Mouse (Mus musculus) forebrain, embryonic 14.5 days (tissue): ENCODE measurements around the gene Obp1a. TPM values are rescaled to one million over a fixed set of nuclear protein-coding genes. Genes with fewer than 3 reads are reported as not detected.

Source experiments
- ATAC-seq: fragments of 200-750 bp; cut with Nextera tagmentation; 2 replicates; pipeline ENCODE4 v1.8.0; 2017; ENCODE audit warnings: mild to moderate bottlenecking, moderate library complexity
- DNase-seq: peaks from one replicate; pipeline ENCODE4 v3.0.0-alpha.2; 2015; ENCODE audit warnings: low spot score
- H3K27ac ChIP-seq: fragments of 300-500 bp; sonication (generic); 2 replicates; pipeline ENCODE4 v1.5.1; 2014; ENCODE audit warnings: low read depth, mild to moderate bottlenecking, control low read depth, low read length, moderate library complexity
- H3K27me3 ChIP-seq: fragments of 300-500 bp; sonication (generic); replicated peaks from 2 replicates; pipeline ENCODE4 v1.6.1; 2014; ENCODE audit warnings: low read length, control low read depth, mixed read lengths; ENCODE audit not compliant: control insufficient read depth, insufficient read depth
- H3K36me3 ChIP-seq: fragments of 300-500 bp; sonication (generic); 2 replicates; pipeline ENCODE4 v1.6.1; 2014; ENCODE audit warnings: low read length, control low read depth; ENCODE audit not compliant: control insufficient read depth, insufficient read depth
- H3K4me1 ChIP-seq: fragments of 300-500 bp; sonication (generic); 2 replicates; pipeline ENCODE4 v1.6.1; 2014; ENCODE audit warnings: antibody characterized with exemption, low read length, control low read depth; ENCODE audit not compliant: control insufficient read depth, insufficient read depth
- H3K4me2 ChIP-seq: fragments of 300-500 bp; sonication (generic); 2 replicates; pipeline ENCODE4 v1.6.1; 2014; ENCODE audit warnings: mild to moderate bottlenecking, control low read depth, low read length
- H3K4me3 ChIP-seq: fragments of 300-500 bp; sonication (generic); 2 replicates; pipeline ENCODE4 v1.5.1; 2014; ENCODE audit warnings: low read depth, low read length, control low read depth
- H3K9ac ChIP-seq: fragments of 300-500 bp; sonication (generic); 2 replicates; pipeline ENCODE4 v1.6.1; 2014; ENCODE audit warnings: mild to moderate bottlenecking, low read length, control low read depth, moderate library complexity
- H3K9me3 ChIP-seq: fragments of 300-500 bp; sonication (generic); replicated peaks from 2 replicates; pipeline ENCODE4 v1.6.1; 2016; ENCODE audit warnings: low read length, control low read depth, mixed read lengths; ENCODE audit not compliant: control insufficient read depth
- WGBS: fragments of 180-500 bp; shearing (Covaris S2); extraction: QIAGEN DNeasy Blood & Tissue Kit; methylation state at CpG from one replicate; pipeline ENCODE4 v1.1.7; 2014; 5-methylcytosine and 5-hydroxymethylcytosine counted together
- polyA plus RNA-seq: library from polyadenylated mRNA; unstranded; fragments of >200 nt; fragmentation: Nextera tagmentation; extraction: Ambion mirVana; gene quantifications from 2 replicates; pipeline ENCODE4 v1.2.1, GENCODE M21; 2014

Obp1a gene
- not detected in 2 replicates for polyA plus RNA-seq

GRCm38 (mm10) chrX:78091274-78091673 lies at the start of gene Obp1a:
TSS of gene Obp1a (minus strand) at chrX:78091374.
- Histone ChIP-seq H3K4me1 (no peaks in the 10 kb centered on the region), H3K9ac (no peak within 1 kb of the TSS), H3K36me3 (no peaks in the 10 kb centered on the region), H3K9me3 (no peaks in the 10 kb centered on the region), H3K27ac (no peak within 1 kb of the TSS), H3K27me3 (no peaks in the 10 kb centered on the region), H3K4me2 (no peak within 1 kb of the TSS), H3K4me3 (no peak within 1 kb of the TSS)
- no peak for ATAC-seq
- no peak for DNase-seq

DNA sequence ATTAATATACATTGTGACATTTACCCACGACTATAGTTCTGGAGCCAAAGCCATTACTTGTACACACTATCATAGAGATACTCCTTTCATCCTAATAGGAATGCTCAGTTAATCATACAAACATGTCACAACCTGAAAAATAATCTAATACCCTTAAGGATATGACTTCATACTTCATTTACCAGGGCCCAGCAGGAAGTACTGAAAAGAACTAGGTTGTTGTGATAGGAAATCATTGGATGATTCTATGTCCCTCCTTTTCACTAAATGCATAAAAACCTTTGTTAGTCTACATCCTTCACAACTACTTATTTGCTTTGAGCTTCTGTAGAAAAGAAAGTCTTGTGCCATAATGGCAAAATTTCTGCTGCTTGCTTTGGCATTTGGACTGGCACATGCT lies 34.0 kb upstream of the Obp1a start, which contains the start of gene Gm5938:
Gene Gm5938, plus strand, starts transcription at position 301 of the 400 bp plus-strand sequence.
- Histone ChIP-seq H3K9me3 (no peaks in the 10 kb centered on the region), H3K4me1 (no peaks in the 10 kb centered on the region), H3K4me2 (no peak within 1 kb of the TSS), H3K36me3 (no peaks in the 10 kb centered on the region), H3K4me3 (no peak within 1 kb of the TSS), H3K27ac (no peak within 1 kb of the TSS), H3K9ac (no peak within 1 kb of the TSS), H3K27me3 (no peaks in the 10 kb centered on the region)
- ATAC-seq, result no peak
- WGBS, result 58% methylated on average over 1 of the region's 1 CpGs
- no peak for DNase-seq

Other genes starting within 250 kb of the Obp1a start
- not detected in 2 replicates for gene Pbsn, start 237.8 kb downstream of the Obp1a start, polyA plus RNA-seq
- not detected in 2 replicates for gene Gm14744, start 226.6 kb downstream of the Obp1a start, polyA plus RNA-seq
- not detected in 2 replicates for gene 5430402E10Rik, start 166.3 kb downstream of the Obp1a start, polyA plus RNA-seq
- not detected in 2 replicates for gene Gm5938, start 34.1 kb upstream of the Obp1a start, polyA plus RNA-seq
- gene Obp1b, start 95.4 kb upstream of the Obp1a start, polyA plus RNA-seq, result not detected in 2 replicates
- gene Gm14743, start 154.5 kb upstream of the Obp1a start, polyA plus RNA-seq, result not detected in 2 replicates